Mouse (Mus musculus): ENCODE measurements around the gene Vgll4. TPM values are rescaled to one million over a fixed set of nuclear protein-coding genes. Genes with fewer than 3 reads are reported as not detected.
A peak's percentile ranks its signal among the peaks of the same experiment; 100 is the strongest.

Gene Vgll4
- polyA plus RNA-seq, 1 experiment from 2014 or later, result 76.8 TPM

- Histone ChIP-seq H3K4me1 (peaks cover 14% of the 10 kb centered on the region), H3K27me3 (ENCODE audit: insufficient read depth, poor library complexity, severe bottlenecking) (no peaks in the 10 kb centered on the region), H3K27ac (no peak overlapping the region), H3K36me3 (peaks cover 11% of the 10 kb centered on the region; the same call in 1 of the 2 replicates), H3K9me3 (no peaks in the 10 kb centered on the region), H3K4me3 (no peak overlapping the region)
- 85% methylated on average over 5 of the region's 5 CpGs for WGBS
- DNase-seq (ENCODE audit: low spot score), result no peak
Measured at GRCm38 (mm10) chr6:114996910-114997309, 27.1 kb upstream of the Vgll4 start.

- Histone ChIP-seq H3K27ac (no peak overlapping the region), H3K4me1 (peaks cover 14% of the 10 kb centered on the region), H3K9me3 (no peaks in the 10 kb centered on the region), H3K27me3 (ENCODE audit: insufficient read depth, poor library complexity, severe bottlenecking) (no peaks in the 10 kb centered on the region), H3K4me3 (no peak overlapping the region), H3K36me3 (no peaks in the 10 kb centered on the region)
- 90% methylated on average over 5 of the region's 5 CpGs for WGBS
- DNase-seq (ENCODE audit: low spot score), result no peak
Measured at GRCm38 (mm10) chr6:114994079-114994478, 24.3 kb upstream of the Vgll4 start.

- no peak for DNase-seq (ENCODE audit: low spot score)
Measured at GRCm38 (mm10) chr6:114993659-114994058, 23.9 kb upstream of the Vgll4 start.

GRCm38 (mm10) chr6:114991909-114992308, 22.1 kb upstream of the Vgll4 start:
- Histone ChIP-seq H3K27me3 (ENCODE audit: insufficient read depth, poor library complexity, severe bottlenecking) (no peaks in the 10 kb centered on the region), H3K4me3 (no peak overlapping the region), H3K9me3 (no peaks in the 10 kb centered on the region), H3K36me3 (no peaks in the 10 kb centered on the region), H3K4me1 (no peaks in the 10 kb centered on the region), H3K27ac (no peak overlapping the region)
- WGBS, result 85% methylated on average over 4 of the region's 4 CpGs
- DNase-seq (ENCODE audit: low spot score), result no peak

More at GRCm38 (mm10) chr6:114993659-114994058, 23.9 kb upstream of the Vgll4 start:
- WGBS, result 79% methylated on average over 8 of the region's 8 CpGs
- Histone ChIP-seq H3K27me3 (ENCODE audit: insufficient read depth, poor library complexity, severe bottlenecking) (no peaks in the 10 kb centered on the region), H3K36me3 (no peaks in the 10 kb centered on the region), H3K4me1 (peaks cover 12% of the 10 kb centered on the region), H3K9me3 (no peaks in the 10 kb centered on the region), H3K27ac (no peak overlapping the region), H3K4me3 (no peak overlapping the region)

GRCm38 (mm10) chr6:114988619-114988980, 18.8 kb upstream of the Vgll4 start:
- Histone ChIP-seq H3K27me3 (ENCODE audit: insufficient read depth, poor library complexity, severe bottlenecking) (no peaks in the 10 kb centered on the region), H3K4me1 (no peaks in the 10 kb centered on the region), H3K36me3 (no peaks in the 10 kb centered on the region), H3K27ac (peak overlapping the region; percentile 4; the same call in 1 of the 2 replicates), H3K4me3 (no peak overlapping the region), H3K9me3 (no peaks in the 10 kb centered on the region)
- DNase-seq (ENCODE audit: low spot score), result no peak
- 67% methylated on average over 3 of the region's 3 CpGs for WGBS

- 77% methylated on average over 7 of the region's 7 CpGs for WGBS
- DNase-seq (ENCODE audit: low spot score), result no peak
Measured at GRCm38 (mm10) chr6:114987966-114988618, 18.3 kb upstream of the Vgll4 start.

GRCm38 (mm10) chr6:114982671-114983070, 12.9 kb upstream of the Vgll4 start:
- Histone ChIP-seq H3K4me3 (no peak overlapping the region), H3K27ac (no peak overlapping the region), H3K27me3 (ENCODE audit: insufficient read depth, poor library complexity, severe bottlenecking) (no peaks in the 10 kb centered on the region; the same call in 1 of the 2 replicates), H3K36me3 (no peaks in the 10 kb centered on the region), H3K9me3 (no peaks in the 10 kb centered on the region), H3K4me1 (no peaks in the 10 kb centered on the region)
- no peak for DNase-seq (ENCODE audit: low spot score)
- WGBS, result 74% methylated on average over 7 of the region's 7 CpGs

More at GRCm38 (mm10) chr6:114987966-114988618, 18.3 kb upstream of the Vgll4 start:
- Histone ChIP-seq H3K27me3 (ENCODE audit: insufficient read depth, poor library complexity, severe bottlenecking) (no peaks in the 10 kb centered on the region), H3K4me3 (no peak overlapping the region), H3K9me3 (no peaks in the 10 kb centered on the region), H3K36me3 (no peaks in the 10 kb centered on the region), H3K4me1 (no peaks in the 10 kb centered on the region), H3K27ac (no peak overlapping the region)

GRCm38 (mm10) chr6:114979715-114980114, 9.9 kb upstream of the Vgll4 start:
- 51% methylated on average over 1 of the region's 1 CpGs for WGBS
- DNase-seq (ENCODE audit: low spot score), result no peak
- H3K27ac ChIP-seq, result no peak overlapping the region
- peaks cover 4% of the 10 kb centered on the region for H3K27me3 ChIP-seq (ENCODE audit: insufficient read depth, poor library complexity, severe bottlenecking)
- no peaks in the 10 kb centered on the region for H3K36me3 ChIP-seq
- H3K4me1 ChIP-seq, result no peaks in the 10 kb centered on the region
- H3K9me3 ChIP-seq, result no peaks in the 10 kb centered on the region
- H3K4me3 ChIP-seq, result no peak overlapping the region

- H3K9me3 ChIP-seq, result no peaks in the 10 kb centered on the region
- peaks cover 22% of the 10 kb centered on the region for H3K27me3 ChIP-seq (ENCODE audit: insufficient read depth, poor library complexity, severe bottlenecking)
- H3K4me1 ChIP-seq, result no peaks in the 10 kb centered on the region
- no peak overlapping the region for H3K4me3 ChIP-seq
- no peak for DNase-seq (ENCODE audit: low spot score)
- 73% methylated on average over 7 of the region's 7 CpGs for WGBS
- no peaks in the 10 kb centered on the region for H3K36me3 ChIP-seq
- H3K27ac ChIP-seq, result no peak overlapping the region
Measured at GRCm38 (mm10) chr6:114976915-114977419, 7.2 kb upstream of the Vgll4 start.

- H3K36me3 ChIP-seq, result no peaks in the 10 kb centered on the region
- WGBS, result 81% methylated on average over 1 of the region's 1 CpGs
- no peaks in the 10 kb centered on the region for H3K9me3 ChIP-seq
- H3K4me1 ChIP-seq, result peaks cover 7% of the 10 kb centered on the region
- no peak for DNase-seq (ENCODE audit: low spot score)
- H3K27ac ChIP-seq, result no peak overlapping the region
- H3K27me3 ChIP-seq (ENCODE audit: insufficient read depth, poor library complexity, severe bottlenecking), result peaks cover 38% of the 10 kb centered on the region
- no peak overlapping the region for H3K4me3 ChIP-seq
Measured at GRCm38 (mm10) chr6:114974331-114974730, 4.5 kb upstream of the Vgll4 start.

- H3K27ac ChIP-seq, result no peak overlapping the region
- no peaks in the 10 kb centered on the region for H3K36me3 ChIP-seq
- no peaks in the 10 kb centered on the region for H3K9me3 ChIP-seq
- peaks cover 48% of the 10 kb centered on the region for H3K27me3 ChIP-seq (ENCODE audit: insufficient read depth, poor library complexity, severe bottlenecking)
- no peak overlapping the region for H3K4me3 ChIP-seq
- 83% methylated on average over 1 of the region's 1 CpGs for WGBS
- DNase-seq (ENCODE audit: low spot score), result no peak
- H3K4me1 ChIP-seq, result peaks cover 13% of the 10 kb centered on the region
Measured at GRCm38 (mm10) chr6:114972988-114973387, 3.2 kb upstream of the Vgll4 start.

GRCm38 (mm10) chr6:114970895-114971294, 1.1 kb upstream of the Vgll4 start:
- 66% methylated on average over 5 of the region's 5 CpGs for WGBS
- no peak for DNase-seq (ENCODE audit: low spot score)
- no peaks in the 10 kb centered on the region for H3K9me3 ChIP-seq

GRCm38 (mm10) chr6:114970386-114970785, 592 bp upstream of the Vgll4 start:
- H3K4me3 ChIP-seq, result no peak overlapping the region
- peaks cover 13% of the 10 kb centered on the region for H3K4me1 ChIP-seq
- no peak overlapping the region for H3K27ac ChIP-seq
- H3K27me3 ChIP-seq (ENCODE audit: insufficient read depth, poor library complexity, severe bottlenecking), result peaks cover 70% of the 10 kb centered on the region
- 24% methylated on average over 6 of the region's 6 CpGs for WGBS
- DNase-seq (ENCODE audit: low spot score), result no peak
- no peaks in the 10 kb centered on the region for H3K36me3 ChIP-seq
- H3K9me3 ChIP-seq, result no peaks in the 10 kb centered on the region

More at GRCm38 (mm10) chr6:114970895-114971294, 1.1 kb upstream of the Vgll4 start:
- H3K4me3 ChIP-seq, result no peak overlapping the region
- no peaks in the 10 kb centered on the region for H3K36me3 ChIP-seq
- peaks cover 13% of the 10 kb centered on the region for H3K4me1 ChIP-seq
- H3K27ac ChIP-seq, result no peak overlapping the region
- H3K27me3 ChIP-seq (ENCODE audit: insufficient read depth, poor library complexity, severe bottlenecking), result peaks cover 69% of the 10 kb centered on the region
